Mouse (Mus musculus) forebrain, embryonic 14.5 days (tissue): Measurements from ENCODE around the gene Card10. TPM values are rescaled to one million over a fixed set of nuclear protein-coding genes. Genes with fewer than 3 reads are reported as not detected.
A peak's percentile ranks its signal among the peaks of the same experiment; 100 is the strongest.

Source experiments
- ATAC-seq: fragments of 200-750 bp; cut with Nextera tagmentation; 2 replicates; pipeline ENCODE4 v1.8.0; 2017; ENCODE audit warnings: mild to moderate bottlenecking, moderate library complexity
- DNase-seq: peaks from one replicate; pipeline ENCODE4 v3.0.0-alpha.2; 2015; ENCODE audit warnings: low spot score
- H3K27ac ChIP-seq: fragments of 300-500 bp; sonication (generic); 2 replicates; pipeline ENCODE4 v1.5.1; 2014; ENCODE audit warnings: low read depth, mild to moderate bottlenecking, control low read depth, low read length, moderate library complexity
- H3K27me3 ChIP-seq: fragments of 300-500 bp; sonication (generic); replicated peaks from 2 replicates; pipeline ENCODE4 v1.6.1; 2014; ENCODE audit warnings: low read length, control low read depth, mixed read lengths; ENCODE audit not compliant: control insufficient read depth, insufficient read depth
- H3K36me3 ChIP-seq: fragments of 300-500 bp; sonication (generic); 2 replicates; pipeline ENCODE4 v1.6.1; 2014; ENCODE audit warnings: low read length, control low read depth; ENCODE audit not compliant: control insufficient read depth, insufficient read depth
- H3K4me1 ChIP-seq: fragments of 300-500 bp; sonication (generic); 2 replicates; pipeline ENCODE4 v1.6.1; 2014; ENCODE audit warnings: antibody characterized with exemption, low read length, control low read depth; ENCODE audit not compliant: control insufficient read depth, insufficient read depth
- H3K4me2 ChIP-seq: fragments of 300-500 bp; sonication (generic); 2 replicates; pipeline ENCODE4 v1.6.1; 2014; ENCODE audit warnings: mild to moderate bottlenecking, control low read depth, low read length
- H3K4me3 ChIP-seq: fragments of 300-500 bp; sonication (generic); 2 replicates; pipeline ENCODE4 v1.5.1; 2014; ENCODE audit warnings: low read depth, low read length, control low read depth
- H3K9ac ChIP-seq: fragments of 300-500 bp; sonication (generic); 2 replicates; pipeline ENCODE4 v1.6.1; 2014; ENCODE audit warnings: mild to moderate bottlenecking, low read length, control low read depth, moderate library complexity
- H3K9me3 ChIP-seq: fragments of 300-500 bp; sonication (generic); replicated peaks from 2 replicates; pipeline ENCODE4 v1.6.1; 2016; ENCODE audit warnings: low read length, control low read depth, mixed read lengths; ENCODE audit not compliant: control insufficient read depth
- WGBS: fragments of 180-500 bp; shearing (Covaris S2); extraction: QIAGEN DNeasy Blood & Tissue Kit; methylation state at CpG from one replicate; pipeline ENCODE4 v1.1.7; 2014; 5-methylcytosine and 5-hydroxymethylcytosine counted together
- polyA plus RNA-seq: library from polyadenylated mRNA; unstranded; fragments of >200 nt; fragmentation: Nextera tagmentation; extraction: Ambion mirVana; gene quantifications from 2 replicates; pipeline ENCODE4 v1.2.1, GENCODE M21; 2014

The Card10 gene
- polyA plus RNA-seq, 1 experiment from 2014 or later, result 1.1 TPM

GRCm38 (mm10) chr15:78845867-78846266 lies 43.0 kb upstream of the Card10 start:
- Histone ChIP-seq H3K4me1 (peaks cover 10% of the 10 kb centered on the region; the same call in 1 of the 2 replicates), H3K9me3 (no peaks in the 10 kb centered on the region), H3K4me2 (no peak overlapping the region), H3K36me3 (no peaks in the 10 kb centered on the region), H3K4me3 (no peak overlapping the region), H3K27me3 (peaks cover 31% of the 10 kb centered on the region), H3K27ac (no peak overlapping the region), H3K9ac (no peak overlapping the region)
- ATAC-seq (no peak), DNase-seq (no peak)
- WGBS, result 88% methylated on average over 8 of the region's 8 CpGs

- H3K4me1 ChIP-seq, result peaks cover 10% of the 10 kb centered on the region; the same call in 1 of the 2 replicates
- H3K27me3 ChIP-seq, result peaks cover 33% of the 10 kb centered on the region
- DNase-seq (no peak), ATAC-seq (no peak)
- no peak overlapping the region for H3K4me3 ChIP-seq
- 74% methylated on average over 11 of the region's 11 CpGs for WGBS
- no peak overlapping the region for H3K27ac ChIP-seq
- H3K4me2 ChIP-seq, result no peak overlapping the region
- no peaks in the 10 kb centered on the region for H3K36me3 ChIP-seq
- H3K9ac ChIP-seq, result no peak overlapping the region
- H3K9me3 ChIP-seq, result no peaks in the 10 kb centered on the region
Observed at GRCm38 (mm10) chr15:78845321-78845720, 42.5 kb upstream of the Card10 start.

- Histone ChIP-seq H3K9me3 (no peaks in the 10 kb centered on the region), H3K4me3 (no peak overlapping the region), H3K9ac (0 out of 2 replicates have a peak overlapping the region, but pooled peaks have one; percentile 8), H3K27ac (no peak overlapping the region), H3K4me1 (peaks cover 10% of the 10 kb centered on the region; the same call in 1 of the 2 replicates), H3K36me3 (no peaks in the 10 kb centered on the region), H3K4me2 (no peak overlapping the region), H3K27me3 (peaks cover 33% of the 10 kb centered on the region)
- ATAC-seq (no peak), DNase-seq (no peak)
- WGBS, result 37% methylated on average over 9 of the region's 9 CpGs
Observed at GRCm38 (mm10) chr15:78844791-78845190, 41.9 kb upstream of the Card10 start.

- 0 out of 2 replicates have a peak overlapping the region, but pooled peaks have one; percentile 62 for H3K9ac ChIP-seq
Observed at GRCm38 (mm10) chr15:78843581-78844469, 41.0 kb upstream of the Card10 start.

GRCm38 (mm10) chr15:78842371-78843163 lies 39.7 kb upstream of the Card10 start, which contains the start of gene Cdc42ep1:
TSS of gene Cdc42ep1 (plus strand) at chr15:78842624.
- Histone ChIP-seq H3K27ac (no peak within 1 kb of the TSS; the same call in 1 of the 2 replicates), H3K36me3 (no peaks in the 10 kb centered on the region), H3K4me1 (peaks cover 14% of the 10 kb centered on the region; the same call in 1 of the 2 replicates), H3K4me2 (peak within 1 kb of the TSS; percentile 79), H3K9me3 (no peaks in the 10 kb centered on the region), H3K27me3 (peaks cover 33% of the 10 kb centered on the region), H3K9ac (peak within 1 kb of the TSS; percentile 62), H3K4me3 (peak within 1 kb of the TSS; percentile 39)
- peak; percentile 53 for ATAC-seq
- under 1% methylated on average over 67 of the region's 86 CpGs for WGBS
- no peak for DNase-seq

More at GRCm38 (mm10) chr15:78843581-78844469, 41.0 kb upstream of the Card10 start:
- H3K36me3 ChIP-seq, result no peaks in the 10 kb centered on the region
- peak overlapping the region; percentile 39 for H3K4me3 ChIP-seq
- peaks cover 33% of the 10 kb centered on the region for H3K27me3 ChIP-seq
- DNase-seq (no peak), ATAC-seq (no peak)
- H3K9me3 ChIP-seq, result no peaks in the 10 kb centered on the region
- WGBS, result 47% methylated on average over 21 of the region's 21 CpGs
- no peak overlapping the region; the same call in 1 of the 2 replicates for H3K27ac ChIP-seq
- H3K4me1 ChIP-seq, result peaks cover 14% of the 10 kb centered on the region; the same call in 1 of the 2 replicates
- H3K4me2 ChIP-seq, result peak overlapping the region; percentile 79; the same call in 1 of the 2 replicates

- DNase-seq (no peak), ATAC-seq (no peak)
- Histone ChIP-seq H3K4me3 (no peak overlapping the region), H3K36me3 (no peaks in the 10 kb centered on the region), H3K27ac (no peak overlapping the region), H3K27me3 (peaks cover 33% of the 10 kb centered on the region), H3K9ac (no peak overlapping the region), H3K4me2 (no peak overlapping the region), H3K9me3 (no peaks in the 10 kb centered on the region), H3K4me1 (peaks cover 14% of the 10 kb centered on the region; the same call in 1 of the 2 replicates)
- WGBS, result 48% methylated on average over 6 of the region's 6 CpGs
Observed at GRCm38 (mm10) chr15:78841161-78841790, 38.4 kb upstream of the Card10 start.

- H3K9ac ChIP-seq, result no peak overlapping the region
- no peak overlapping the region for H3K4me2 ChIP-seq
- H3K27me3 ChIP-seq, result peaks cover 33% of the 10 kb centered on the region
- H3K4me1 ChIP-seq, result peaks cover 14% of the 10 kb centered on the region; the same call in 1 of the 2 replicates
- no peak overlapping the region for H3K27ac ChIP-seq
- H3K9me3 ChIP-seq, result no peaks in the 10 kb centered on the region
- 55% methylated on average over 11 of the region's 11 CpGs for WGBS
- ATAC-seq (no peak), DNase-seq (no peak)
- no peak overlapping the region for H3K4me3 ChIP-seq
- H3K36me3 ChIP-seq, result no peaks in the 10 kb centered on the region
Observed at GRCm38 (mm10) chr15:78840751-78841150, 37.9 kb upstream of the Card10 start.

GRCm38 (mm10) chr15:78840241-78840640 lies 37.4 kb upstream of the Card10 start:
- H3K36me3 ChIP-seq, result no peaks in the 10 kb centered on the region
- DNase-seq (no peak), ATAC-seq (no peak)
- peaks cover 33% of the 10 kb centered on the region for H3K27me3 ChIP-seq
- H3K4me1 ChIP-seq, result peaks cover 14% of the 10 kb centered on the region; the same call in 1 of the 2 replicates
- H3K9ac ChIP-seq, result no peak overlapping the region
- H3K9me3 ChIP-seq, result no peaks in the 10 kb centered on the region
- no peak overlapping the region for H3K4me3 ChIP-seq
- H3K27ac ChIP-seq, result no peak overlapping the region
- no peak overlapping the region for H3K4me2 ChIP-seq
- WGBS, result 47% methylated on average over 3 of the region's 3 CpGs
